Mouse (Mus musculus) testis, adult 2 months (tissue): ENCODE measurements around the gene Xylt1.

Source experiments
- CTCF ChIP-seq: fragments of 200-500 bp; IDR thresholded peaks from 2 replicates; pipeline ENCODE4 v1.5.1; 2012; ENCODE audit warnings: low read depth, mild to moderate bottlenecking, inconsistent platforms, low read length, moderate library complexity; ENCODE audit not compliant: control insufficient read depth, insufficient read depth, insufficient replicate concordance
- POLR2A ChIP-seq: fragments of 200-500 bp; IDR thresholded peaks from 2 replicates; pipeline ENCODE4 v1.6.1; 2012; ENCODE audit warnings: low read depth, mild to moderate bottlenecking, inconsistent platforms, low read length, moderate library complexity; ENCODE audit not compliant: control insufficient read depth

- TF ChIP-seq CTCF (no peak), POLR2A (no peak)
Observed at GRCm38 (mm10) chr7:117475106-117475505, 94.3 kb downstream of the Xylt1 start.
